Mouse (Mus musculus): ENCODE measurements around the gene Ksr1. TPM values are rescaled to one million over a fixed set of nuclear protein-coding genes. Genes with fewer than 3 reads are reported as not detected.

The Ksr1 gene
- polyA plus RNA-seq, 1 experiment from 2014 or later: 0.67 TPM

DNA sequence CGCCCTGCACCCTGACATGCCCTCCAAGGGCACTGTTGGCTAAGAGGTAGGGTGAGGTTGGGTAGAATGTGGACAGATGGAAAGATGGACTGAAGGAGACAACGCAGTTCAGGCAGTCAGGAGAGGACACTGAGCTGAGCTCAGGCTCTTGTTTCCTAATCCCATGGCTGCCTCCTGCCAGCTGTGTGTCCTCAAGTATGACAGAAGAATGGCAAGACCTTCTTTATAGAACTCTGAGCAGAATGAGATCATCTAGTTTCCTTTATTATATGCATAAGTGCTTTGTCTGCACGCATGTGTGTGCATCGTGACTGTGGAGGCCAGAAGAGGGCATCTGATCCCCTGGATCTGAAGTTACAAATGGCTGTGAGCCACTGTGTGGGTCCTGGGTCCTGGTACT is 72.6 kb downstream of the Ksr1 start:
- Histone ChIP-seq H3K4me1 (replicated peaks; ENCODE audit: control insufficient read depth, insufficient read depth) (no peaks in the 10 kb centered on the region), H3K27ac (replicated peaks) (no peak overlapping the region), H3K9ac (ENCODE audit: low read length) (no peak overlapping the region), H3K27me3 (ENCODE audit: control insufficient read depth, insufficient read depth, low read length) (no peaks in the 10 kb centered on the region), H3K4me3 (ENCODE audit: low read depth, low read length) (no peak overlapping the region), H3K36me3 (ENCODE audit: control insufficient read depth, insufficient read depth, low read length) (no peaks in the 10 kb centered on the region), H3K9me3 (ENCODE audit: control insufficient read depth, low read length) (no peaks in the 10 kb centered on the region), H3K4me2 (replicated peaks; ENCODE audit: low read depth) (no peak overlapping the region)
- TF ChIP-seq CTCF (IDR thresholded peaks at IDR 0.05; ENCODE audit: low read depth): peak; percentile 33
- TF ChIP-seq EP300 (optimal IDR thresholded peaks at IDR 0.05): no peak
- DNase-seq (ENCODE audit: low spot score): no peak
- 64% methylated on average over 4 of the region's 4 CpGs for WGBS
- ATAC-seq (ENCODE audit: low FRiP score, low TSS enrichment): no peak; the same call in 1 of the 2 replicates

DNA sequence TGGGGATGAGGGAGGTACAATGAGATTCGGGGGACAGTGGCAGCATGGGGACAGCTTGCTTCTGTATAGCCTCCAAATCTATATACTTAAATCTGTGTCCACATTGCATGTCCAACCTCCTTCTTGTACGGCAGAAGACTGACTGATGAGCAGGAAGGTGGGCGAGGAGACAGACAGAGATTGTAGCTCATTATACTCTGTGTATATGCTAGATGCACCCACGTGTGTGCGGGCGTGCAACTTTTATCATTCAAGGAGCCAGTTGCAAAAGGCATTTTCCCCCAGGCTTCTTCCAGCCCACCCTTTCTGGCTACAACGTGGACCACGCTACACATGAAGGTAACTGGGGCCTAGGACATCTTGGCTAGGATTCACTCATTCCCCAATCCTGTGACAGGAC is 74.1 kb downstream of the Ksr1 start:
- TF ChIP-seq EP300 (optimal IDR thresholded peaks at IDR 0.05) (no peak), CTCF (IDR thresholded peaks at IDR 0.05; ENCODE audit: low read depth) (no peak)
- Histone ChIP-seq H3K27me3 (ENCODE audit: control insufficient read depth, insufficient read depth, low read length) (no peaks in the 10 kb centered on the region), H3K4me1 (replicated peaks; ENCODE audit: control insufficient read depth, insufficient read depth) (no peaks in the 10 kb centered on the region), H3K9ac (ENCODE audit: low read length) (no peak overlapping the region), H3K36me3 (ENCODE audit: control insufficient read depth, insufficient read depth, low read length) (no peaks in the 10 kb centered on the region), H3K9me3 (ENCODE audit: control insufficient read depth, low read length) (no peaks in the 10 kb centered on the region), H3K4me2 (replicated peaks; ENCODE audit: low read depth) (no peak overlapping the region), H3K4me3 (ENCODE audit: low read depth, low read length) (no peak overlapping the region), H3K27ac (replicated peaks) (no peak overlapping the region)
- no peak for DNase-seq (ENCODE audit: low spot score)
- WGBS: 92% methylated on average over 8 of the region's 8 CpGs
- ATAC-seq (ENCODE audit: low FRiP score, low TSS enrichment): no peak

DNA sequence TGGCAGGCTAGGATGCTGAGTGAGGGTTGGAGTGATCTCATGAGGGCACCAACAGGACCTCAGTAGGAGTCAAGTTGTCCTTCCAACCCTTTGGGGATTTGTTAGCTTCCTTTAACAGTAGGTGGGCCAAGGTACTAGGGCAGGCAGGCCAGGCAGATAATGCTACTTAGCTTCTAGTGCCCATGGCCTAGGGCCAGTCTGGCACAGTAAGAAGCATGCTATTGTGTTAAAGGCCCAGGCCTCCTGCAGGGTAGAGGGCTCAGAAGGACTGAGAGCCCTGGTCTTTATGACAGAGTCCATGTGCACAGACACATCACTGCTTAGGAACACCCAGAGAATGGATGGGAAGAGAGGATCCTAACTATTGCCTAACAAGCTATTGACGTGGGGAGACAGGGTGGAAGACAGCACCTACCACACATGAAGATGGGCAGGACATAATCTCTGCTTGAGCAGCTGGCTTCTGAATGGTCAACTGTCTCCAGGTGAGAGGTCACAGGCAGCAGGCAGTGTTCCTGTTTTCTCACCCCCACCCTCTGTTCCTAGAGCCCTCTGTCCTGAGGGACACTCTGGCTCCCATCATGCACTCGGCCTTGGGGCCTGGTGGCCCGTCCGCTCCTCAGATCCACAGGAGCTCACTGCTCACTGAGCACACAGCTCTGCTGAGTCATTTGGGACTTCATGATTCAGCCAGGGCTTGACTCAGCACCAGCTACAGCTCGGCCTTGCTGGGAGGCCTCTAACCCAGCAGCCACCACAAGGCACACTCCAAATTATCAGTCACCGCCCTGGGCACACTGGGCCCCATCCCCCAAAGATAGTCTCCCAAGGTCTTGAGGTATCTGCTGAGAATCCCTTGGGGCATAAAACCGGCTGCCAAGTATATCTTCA is 74.9 kb downstream of the Ksr1 start:
- ATAC-seq (ENCODE audit: low FRiP score, low TSS enrichment) (peak; percentile 66), DNase-seq (ENCODE audit: low spot score) (peak; percentile 43)
- no peaks in the 10 kb centered on the region for H3K4me1 ChIP-seq (replicated peaks; ENCODE audit: control insufficient read depth, insufficient read depth)
- no peak overlapping the region for H3K9ac ChIP-seq (ENCODE audit: low read length)
- no peak overlapping the region for H3K4me2 ChIP-seq (replicated peaks; ENCODE audit: low read depth)
- no peaks in the 10 kb centered on the region for H3K36me3 ChIP-seq (ENCODE audit: control insufficient read depth, insufficient read depth, low read length)
- 74% methylated on average over 7 of the region's 7 CpGs for WGBS
- H3K9me3 ChIP-seq (ENCODE audit: control insufficient read depth, low read length): no peaks in the 10 kb centered on the region
- no peak for TF ChIP-seq CTCF (IDR thresholded peaks at IDR 0.05; ENCODE audit: low read depth)
- no peaks in the 10 kb centered on the region for H3K27me3 ChIP-seq (ENCODE audit: control insufficient read depth, insufficient read depth, low read length)
- no peak overlapping the region for H3K27ac ChIP-seq (replicated peaks)
- H3K4me3 ChIP-seq (ENCODE audit: low read depth, low read length): no peak overlapping the region

DNA sequence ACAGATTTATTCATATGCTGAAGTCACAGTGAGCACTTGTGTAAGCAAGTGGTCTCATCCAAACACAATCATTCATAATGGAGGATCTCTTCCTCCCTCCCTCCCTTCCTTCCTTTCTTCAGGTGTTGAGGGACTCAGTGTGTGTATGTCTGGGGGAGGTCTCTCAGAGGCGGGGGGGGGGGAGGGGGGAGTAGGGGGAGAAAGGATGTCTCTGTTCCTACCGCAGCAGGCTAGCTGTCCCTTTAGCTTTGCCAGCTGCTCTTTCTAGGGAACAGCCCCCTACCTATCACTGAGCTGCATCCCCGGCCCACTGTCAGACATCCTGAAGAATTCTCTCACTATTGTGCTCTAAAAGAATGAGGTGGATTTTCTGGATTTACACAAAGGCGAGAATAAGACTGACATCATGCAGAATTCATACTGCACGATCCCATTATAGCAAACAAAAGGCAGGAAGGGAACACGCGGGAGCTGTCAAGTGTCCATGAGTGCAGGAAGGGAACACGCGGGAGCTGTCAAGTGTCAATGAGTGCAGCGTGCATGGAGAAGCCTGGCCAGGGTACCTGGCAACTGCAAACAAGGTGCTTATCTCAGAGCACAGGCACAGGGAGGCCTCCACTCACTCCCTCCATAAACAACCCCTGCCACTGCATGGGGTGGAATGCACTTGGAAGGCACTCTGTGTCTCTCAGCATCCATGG is 76.6 kb downstream of the Ksr1 start:
- no peaks in the 10 kb centered on the region for H3K9me3 ChIP-seq (ENCODE audit: control insufficient read depth, low read length)
- no peaks in the 10 kb centered on the region for H3K4me1 ChIP-seq (replicated peaks; ENCODE audit: control insufficient read depth, insufficient read depth)
- DNase-seq (ENCODE audit: low spot score) (no peak), ATAC-seq (ENCODE audit: low FRiP score, low TSS enrichment) (no peak)
- 32% methylated on average over 9 of the region's 10 CpGs for WGBS
- H3K27me3 ChIP-seq (ENCODE audit: control insufficient read depth, insufficient read depth, low read length): no peaks in the 10 kb centered on the region
- H3K4me2 ChIP-seq (replicated peaks; ENCODE audit: low read depth): no peak overlapping the region
- TF ChIP-seq CTCF (IDR thresholded peaks at IDR 0.05; ENCODE audit: low read depth) (no peak), EP300 (optimal IDR thresholded peaks at IDR 0.05) (no peak)
- no peaks in the 10 kb centered on the region for H3K36me3 ChIP-seq (ENCODE audit: control insufficient read depth, insufficient read depth, low read length)
- no peak overlapping the region for H3K27ac ChIP-seq (replicated peaks)
- no peak overlapping the region for H3K4me3 ChIP-seq (ENCODE audit: low read depth, low read length)
- H3K9ac ChIP-seq (ENCODE audit: low read length): no peak overlapping the region

DNA sequence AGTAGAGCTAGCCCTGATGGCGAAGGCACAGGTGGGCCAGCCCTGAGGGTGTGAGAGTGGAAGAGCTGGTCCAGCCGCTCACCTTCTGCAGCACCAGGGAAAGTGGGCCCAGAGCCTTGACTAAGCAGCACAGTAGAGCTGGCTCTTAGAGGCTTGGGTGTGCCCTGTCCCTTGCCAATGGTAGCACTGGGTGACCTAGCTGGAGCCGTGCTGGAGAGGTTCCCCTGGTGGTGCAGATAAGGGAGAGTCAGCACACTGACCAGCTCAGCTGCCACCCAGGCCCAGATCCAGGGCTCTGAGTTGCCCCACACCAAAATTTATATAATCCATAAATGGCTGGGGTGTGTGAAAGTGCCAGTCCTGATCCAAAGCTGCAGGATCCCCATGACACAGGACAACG is 79.0 kb downstream of the Ksr1 start:
- DNase-seq (ENCODE audit: low spot score): no peak
- WGBS: 83% methylated on average over 4 of the region's 4 CpGs
- Histone ChIP-seq H3K27me3 (ENCODE audit: control insufficient read depth, insufficient read depth, low read length) (no peaks in the 10 kb centered on the region), H3K27ac (replicated peaks) (no peak overlapping the region), H3K36me3 (ENCODE audit: control insufficient read depth, insufficient read depth, low read length) (no peaks in the 10 kb centered on the region), H3K4me2 (replicated peaks; ENCODE audit: low read depth) (no peak overlapping the region), H3K9me3 (ENCODE audit: control insufficient read depth, low read length) (no peaks in the 10 kb centered on the region), H3K4me1 (replicated peaks; ENCODE audit: control insufficient read depth, insufficient read depth) (no peaks in the 10 kb centered on the region), H3K4me3 (ENCODE audit: low read depth, low read length) (no peak overlapping the region), H3K9ac (ENCODE audit: low read length) (no peak overlapping the region)
- no peak for TF ChIP-seq EP300 (optimal IDR thresholded peaks at IDR 0.05)
- no peak for TF ChIP-seq CTCF (IDR thresholded peaks at IDR 0.05; ENCODE audit: low read depth)
- ATAC-seq (ENCODE audit: low FRiP score, low TSS enrichment): no peak

DNA sequence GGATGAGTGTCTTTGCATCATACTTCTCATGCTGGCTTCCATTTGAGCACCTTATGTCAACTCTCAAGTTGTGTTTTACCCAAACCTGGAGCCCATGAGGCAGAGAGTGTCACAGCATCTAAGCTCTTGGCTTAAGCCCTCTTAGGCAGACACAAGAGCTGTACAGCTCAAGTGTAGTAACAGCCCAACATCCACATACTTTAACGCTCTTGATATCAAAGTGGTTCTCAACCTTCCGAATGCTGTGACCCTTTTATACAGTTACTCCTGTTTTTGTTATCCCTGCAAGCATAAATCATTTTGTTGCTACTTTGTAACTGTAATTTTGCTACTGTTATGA is 80.0 kb downstream of the Ksr1 start:
- no peaks in the 10 kb centered on the region for H3K36me3 ChIP-seq (ENCODE audit: control insufficient read depth, insufficient read depth, low read length)
- no peak overlapping the region for H3K4me2 ChIP-seq (replicated peaks; ENCODE audit: low read depth)
- TF ChIP-seq EP300 (optimal IDR thresholded peaks at IDR 0.05): no peak
- no peak for TF ChIP-seq CTCF (IDR thresholded peaks at IDR 0.05; ENCODE audit: low read depth)
- no peak for ATAC-seq (ENCODE audit: low FRiP score, low TSS enrichment)
- no peaks in the 10 kb centered on the region for H3K9me3 ChIP-seq (ENCODE audit: control insufficient read depth, low read length)
- no peak overlapping the region for H3K4me3 ChIP-seq (ENCODE audit: low read depth, low read length)
- no peak overlapping the region for H3K27ac ChIP-seq (replicated peaks)
- H3K9ac ChIP-seq (ENCODE audit: low read length): no peak overlapping the region
- no peak for DNase-seq (ENCODE audit: low spot score)
- no peaks in the 10 kb centered on the region for H3K4me1 ChIP-seq (replicated peaks; ENCODE audit: control insufficient read depth, insufficient read depth)
- no peaks in the 10 kb centered on the region for H3K27me3 ChIP-seq (ENCODE audit: control insufficient read depth, insufficient read depth, low read length)
- WGBS: 90% methylated on average over 2 of the region's 2 CpGs
